Comparison of ENCODE assay signal across 9 mouse cellular contexts in genomic region chr16:57420773-57421556, GRCm38 (mm10).
DNase-seq lines count a peak whose midpoint lies in the region; ATAC-seq and TF ChIP-seq lines count a peak whose summit lies in the region.
"Had no signal": no experiment of that assay in that cellular context is flagged by ENCODE, and none has a peak within 500 bp of the region (broad histone marks: within the 10 kb centered on the region; RNA-seq: fewer than 3 reads in every experiment).

No protein-coding gene starts in this region.

- WGBS in heart, embryonic 10.5 days = 40% methylated on average over 8 of the region's 8 CpGs
- WGBS in kidney, embryonic 14.5 days = 18% methylated on average over 8 of the region's 8 CpGs
- WGBS in neural tube, embryonic 15.5 days = 32% methylated on average over 8 of the region's 8 CpGs

- H3K4me3 ChIP-seq in gastrocnemius, adult 2 months = peak overlapping the region; percentile 7; the same call in 1 of the 2 replicates
- H3K4me3 ChIP-seq in heart, embryonic 10.5 days = no peak overlapping the region
- no peak overlapping the region for H3K4me3 ChIP-seq in kidney, embryonic 14.5 days (ENCODE audit: low read length)
- H3K4me3 ChIP-seq in neural tube, embryonic 15.5 days (replicated peaks) = no peak overlapping the region
- H3K4me3 ChIP-seq: forebrain, embryonic 12.5 days had no signal

- peaks cover 51% of the 10 kb centered on the region for H3K4me1 ChIP-seq in heart, embryonic 10.5 days
- H3K4me1 ChIP-seq in kidney, embryonic 14.5 days (ENCODE audit: control insufficient read depth, insufficient read depth, low read length) = peaks cover 18% of the 10 kb centered on the region; the same call in 1 of the 2 replicates
- H3K4me1 ChIP-seq in neural tube, embryonic 15.5 days = peaks cover 25% of the 10 kb centered on the region
- H3K4me1 ChIP-seq: forebrain, embryonic 12.5 days had no signal

- H3K9ac ChIP-seq in kidney, embryonic 14.5 days (ENCODE audit: low read depth, low read length) = no peak overlapping the region
- H3K9ac ChIP-seq in neural tube, embryonic 15.5 days (replicated peaks) = no peak overlapping the region
- H3K9ac ChIP-seq: forebrain, embryonic 12.5 days had no signal

- H3K4me2 ChIP-seq in kidney, embryonic 14.5 days (replicated peaks; ENCODE audit: low read depth, low read length) = no peak overlapping the region
- H3K4me2 ChIP-seq in neural tube, embryonic 15.5 days = no peak overlapping the region
- H3K4me2 ChIP-seq: forebrain, embryonic 12.5 days had no signal

- no peaks in the 10 kb centered on the region for H3K36me3 ChIP-seq in heart, embryonic 10.5 days
- H3K36me3 ChIP-seq in kidney, embryonic 14.5 days (ENCODE audit: control insufficient read depth, insufficient read depth, low read length) = no peaks in the 10 kb centered on the region
- H3K36me3 ChIP-seq in neural tube, embryonic 15.5 days = no peaks in the 10 kb centered on the region
- H3K36me3 ChIP-seq: forebrain, embryonic 12.5 days had no signal

- ATAC-seq in kidney, embryonic 14.5 days (ENCODE audit: low FRiP score, low TSS enrichment) = no peak
- ATAC-seq in neural tube, embryonic 15.5 days (ENCODE audit: low FRiP score) = no peak
- ATAC-seq in erythroid progenitor cell, adult 5-6 weeks (replicated peaks; ENCODE audit: low FRiP score, poor library complexity, severe bottlenecking) = no peak

- no peaks in the 10 kb centered on the region for H3K9me3 ChIP-seq in heart, embryonic 10.5 days
- no peaks in the 10 kb centered on the region for H3K9me3 ChIP-seq in kidney, embryonic 14.5 days (ENCODE audit: control insufficient read depth, low read length)
- no peaks in the 10 kb centered on the region for H3K9me3 ChIP-seq in neural tube, embryonic 15.5 days (replicated peaks)
- H3K9me3 ChIP-seq: forebrain, embryonic 12.5 days had no signal

- DNase-seq in gastrocnemius, adult 2 months = no peak
- DNase-seq in gastrocnemius, postnatal 25 days = no peak
- no peak for DNase-seq in heart, embryonic 10.5 days (ENCODE audit: low spot score)
- no peak for DNase-seq in retina, postnatal 1 day
- DNase-seq in layer of hippocampus, postnatal 14 days (ENCODE audit: low spot score in 2 of 2) = no peak

- H3K27me3 ChIP-seq in heart, embryonic 10.5 days (ENCODE audit: insufficient read depth, poor library complexity, severe bottlenecking) = no peaks in the 10 kb centered on the region
- no peaks in the 10 kb centered on the region for H3K27me3 ChIP-seq in kidney, embryonic 14.5 days (ENCODE audit: control insufficient read depth, insufficient read depth, low read length)
- H3K27me3 ChIP-seq in neural tube, embryonic 15.5 days (replicated peaks) = no peaks in the 10 kb centered on the region
- H3K27me3 ChIP-seq: forebrain, embryonic 12.5 days had no signal

- TF ChIP-seq CTCF in gastrocnemius, adult 2 months (IDR thresholded peaks at IDR 0.05) = no peak

- intact Hi-C loops in gastrocnemius, adult 2 months (cut with DNase I) = no loop called here

- H3K27ac ChIP-seq in gastrocnemius, adult 2 months = peak overlapping the region; percentile 78
- H3K27ac ChIP-seq in heart, embryonic 10.5 days = peak overlapping the region; percentile 64; the same call in 1 of the 2 replicates
- peak overlapping the region; percentile 75 for H3K27ac ChIP-seq in kidney, embryonic 14.5 days (ENCODE audit: low read depth, low read length)
- peak overlapping the region; percentile 39; the same call in 1 of the 2 replicates for H3K27ac ChIP-seq in neural tube, embryonic 15.5 days (replicated peaks)
- H3K27ac ChIP-seq: forebrain, embryonic 12.5 days had no signal
